Mouse (Mus musculus) testis, adult 2 months (tissue): ENCODE results near the gene Amfr. TPM values are rescaled to one million over a fixed set of nuclear protein-coding genes. Genes with fewer than 3 reads are reported as not detected.

Source experiments
- H3K27ac ChIP-seq: fragments of 200-500 bp; 2 replicates; pipeline ENCODE4 v1.5.1; 2012; ENCODE audit warnings: low read depth, low read length; ENCODE audit not compliant: control insufficient read depth, insufficient read depth
- H3K27me3 ChIP-seq: fragments of 200-500 bp; 2 replicates; pipeline ENCODE4 v1.6.1; 2012; ENCODE audit warnings: mild to moderate bottlenecking, low read length, moderate library complexity; ENCODE audit not compliant: control insufficient read depth, insufficient read depth
- H3K36me3 ChIP-seq: fragments of 200-500 bp; 2 replicates; pipeline ENCODE4 v1.6.1; 2012; ENCODE audit warnings: mild to moderate bottlenecking, low read length; ENCODE audit not compliant: control insufficient read depth, insufficient read depth
- H3K4me1 ChIP-seq: fragments of 200-500 bp; 2 replicates; pipeline ENCODE4 v1.6.1; 2012; ENCODE audit warnings: low read length; ENCODE audit not compliant: control insufficient read depth, insufficient read depth
- H3K4me3 ChIP-seq: fragments of 200-500 bp; 2 replicates; pipeline ENCODE4 v1.5.1; 2012; ENCODE audit warnings: low read depth, mild to moderate bottlenecking, low read length, moderate library complexity, mixed read lengths; ENCODE audit not compliant: control insufficient read depth
- CTCF ChIP-seq: fragments of 200-500 bp; IDR thresholded peaks from 2 replicates; pipeline ENCODE4 v1.5.1; 2012; ENCODE audit warnings: low read depth, mild to moderate bottlenecking, inconsistent platforms, low read length, moderate library complexity; ENCODE audit not compliant: control insufficient read depth, insufficient read depth, insufficient replicate concordance
- POLR2A ChIP-seq: fragments of 200-500 bp; IDR thresholded peaks from 2 replicates; pipeline ENCODE4 v1.6.1; 2012; ENCODE audit warnings: low read depth, mild to moderate bottlenecking, inconsistent platforms, low read length, moderate library complexity; ENCODE audit not compliant: control insufficient read depth
- polyA plus RNA-seq: library from polyadenylated mRNA; depleted of rRNA; stranded (reverse); fragments of >200 nt; gene quantifications from 2 replicates; pipeline ENCODE4 v1.2.3, GENCODE M21; 2012

Amfr gene
- polyA plus RNA-seq, 1 experiment, result 82.2 TPM

- TF ChIP-seq POLR2A, result no peak
- TF ChIP-seq CTCF, result no peak
- H3K27ac ChIP-seq, result no peak overlapping the region; the same call in 1 of the 2 replicates
- no peaks in the 10 kb centered on the region; the same call in 1 of the 2 replicates for H3K36me3 ChIP-seq
- H3K27me3 ChIP-seq, result no peaks in the 10 kb centered on the region
- H3K4me3 ChIP-seq, result peak overlapping the region; percentile 83
- peaks cover 10% of the 10 kb centered on the region for H3K4me1 ChIP-seq
These were observed 3.3 kb downstream of the Amfr start for GRCm38 (mm10) chr8:94009243-94009845.

DNA sequence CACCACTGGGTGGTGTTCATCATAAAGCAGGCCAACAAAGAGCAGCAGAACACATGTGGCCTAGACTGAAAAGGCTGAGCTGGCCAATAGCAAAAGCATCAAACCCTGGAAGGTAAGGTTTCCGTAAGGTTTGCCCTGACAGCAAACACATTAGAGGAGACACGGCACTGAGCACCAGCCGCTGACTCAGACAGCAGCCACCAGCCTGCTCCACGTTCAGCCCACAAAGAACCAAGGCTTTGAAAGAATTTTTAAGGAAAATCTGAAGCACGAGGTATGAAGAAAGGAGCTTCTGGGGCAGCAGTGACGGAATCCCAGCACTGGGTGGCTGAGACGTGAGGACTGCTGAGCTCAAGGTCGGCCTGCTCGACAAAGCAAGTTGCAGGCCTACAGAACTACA lies 8.5 kb downstream of the Amfr start:
- H3K27me3 ChIP-seq, result no peaks in the 10 kb centered on the region
- peaks cover 3% of the 10 kb centered on the region for H3K4me1 ChIP-seq
- TF ChIP-seq CTCF, result no peak
- no peak for TF ChIP-seq POLR2A
- H3K36me3 ChIP-seq, result peaks cover 1% of the 10 kb centered on the region; the same call in 1 of the 2 replicates
- no peak overlapping the region for H3K4me3 ChIP-seq
- no peak overlapping the region for H3K27ac ChIP-seq

- Histone ChIP-seq H3K27ac (no peak overlapping the region), H3K4me1 (no peaks in the 10 kb centered on the region), H3K36me3 (peaks cover 6% of the 10 kb centered on the region), H3K4me3 (no peak overlapping the region), H3K27me3 (no peaks in the 10 kb centered on the region)
- TF ChIP-seq CTCF (no peak), POLR2A (no peak)
These were observed 13.7 kb downstream of the Amfr start for GRCm38 (mm10) chr8:93998961-93999360.

- Histone ChIP-seq H3K27me3 (no peaks in the 10 kb centered on the region), H3K4me1 (no peaks in the 10 kb centered on the region), H3K4me3 (no peak overlapping the region), H3K27ac (no peak overlapping the region), H3K36me3 (peaks cover 1% of the 10 kb centered on the region; the same call in 1 of the 2 replicates)
- TF ChIP-seq CTCF (no peak), POLR2A (no peak)
These were observed 22.9 kb downstream of the Amfr start for GRCm38 (mm10) chr8:93989739-93990138.

DNA sequence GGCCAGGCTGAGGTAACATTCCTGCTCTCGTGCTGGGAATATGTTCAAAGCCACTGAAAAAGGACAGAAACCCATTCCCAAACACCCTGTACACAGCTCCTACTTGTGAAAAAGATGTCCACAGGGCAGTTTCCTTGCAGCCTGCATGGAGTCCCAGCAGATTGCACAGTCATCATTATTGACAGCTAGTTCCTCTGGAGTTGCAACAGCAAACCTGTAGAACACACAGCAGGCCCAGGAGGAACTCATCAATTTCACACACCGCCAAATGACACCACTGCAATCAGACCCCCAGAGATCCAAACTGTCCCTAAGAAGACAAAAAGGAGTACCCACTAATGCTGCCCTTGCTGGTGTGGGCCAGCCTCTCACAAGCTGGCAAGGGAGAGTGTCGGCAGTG lies 27.9 kb downstream of the Amfr start:
- H3K4me1 ChIP-seq, result no peaks in the 10 kb centered on the region
- H3K4me3 ChIP-seq, result no peak overlapping the region
- no peak for TF ChIP-seq CTCF
- TF ChIP-seq POLR2A, result no peak
- H3K36me3 ChIP-seq, result peaks cover 2% of the 10 kb centered on the region; the same call in 1 of the 2 replicates
- no peaks in the 10 kb centered on the region for H3K27me3 ChIP-seq
- H3K27ac ChIP-seq, result no peak overlapping the region

GRCm38 (mm10) chr8:93983827-93984226 lies 28.8 kb downstream of the Amfr start:
- no peak overlapping the region for H3K4me3 ChIP-seq
- peaks cover 1% of the 10 kb centered on the region; the same call in 1 of the 2 replicates for H3K36me3 ChIP-seq
- H3K27me3 ChIP-seq, result no peaks in the 10 kb centered on the region
- H3K27ac ChIP-seq, result no peak overlapping the region
- TF ChIP-seq CTCF (no peak), POLR2A (no peak)
- H3K4me1 ChIP-seq, result no peaks in the 10 kb centered on the region

- Histone ChIP-seq H3K27me3 (no peaks in the 10 kb centered on the region), H3K36me3 (peaks cover 1% of the 10 kb centered on the region; the same call in 1 of the 2 replicates), H3K4me1 (no peaks in the 10 kb centered on the region), H3K4me3 (no peak overlapping the region), H3K27ac (no peak overlapping the region)
- no peak for TF ChIP-seq POLR2A
- no peak for TF ChIP-seq CTCF
These were observed 30.9 kb downstream of the Amfr start for GRCm38 (mm10) chr8:93981679-93982215.

DNA sequence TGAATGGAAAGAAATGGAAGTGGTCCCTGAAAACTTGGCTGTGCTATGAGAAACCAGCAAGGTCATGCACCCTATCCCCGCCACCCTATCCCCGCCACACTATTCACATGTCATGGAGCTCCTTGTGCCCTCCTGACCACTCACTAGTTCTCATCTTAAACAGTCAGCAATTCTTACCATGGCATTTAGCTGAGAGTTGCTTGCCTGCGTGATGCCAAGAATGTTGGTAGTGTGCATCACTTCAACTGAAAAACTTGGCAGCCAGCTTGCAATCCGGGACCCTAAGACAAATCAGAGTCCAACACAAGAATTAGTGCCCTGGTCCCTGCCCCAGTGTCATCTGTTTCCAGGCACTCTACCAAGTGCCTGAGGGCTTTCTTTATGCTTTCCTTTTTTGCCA lies 32.5 kb downstream of the Amfr start:
- no peaks in the 10 kb centered on the region for H3K4me1 ChIP-seq
- H3K4me3 ChIP-seq, result no peak overlapping the region
- TF ChIP-seq CTCF (no peak), POLR2A (no peak)
- peaks cover 1% of the 10 kb centered on the region; the same call in 1 of the 2 replicates for H3K36me3 ChIP-seq
- no peak overlapping the region for H3K27ac ChIP-seq
- no peaks in the 10 kb centered on the region for H3K27me3 ChIP-seq
